Mouse (Mus musculus) mesoderm, embryonic 11.5 days (tissue): Measurements from ENCODE around the gene Akap2.

Source experiments
- DNase-seq: peaks from one replicate; pipeline ENCODE4 v3.0.0-alpha.2; 2012; ENCODE audit warnings: low read depth, low spot score

Gene Akap2

DNA sequence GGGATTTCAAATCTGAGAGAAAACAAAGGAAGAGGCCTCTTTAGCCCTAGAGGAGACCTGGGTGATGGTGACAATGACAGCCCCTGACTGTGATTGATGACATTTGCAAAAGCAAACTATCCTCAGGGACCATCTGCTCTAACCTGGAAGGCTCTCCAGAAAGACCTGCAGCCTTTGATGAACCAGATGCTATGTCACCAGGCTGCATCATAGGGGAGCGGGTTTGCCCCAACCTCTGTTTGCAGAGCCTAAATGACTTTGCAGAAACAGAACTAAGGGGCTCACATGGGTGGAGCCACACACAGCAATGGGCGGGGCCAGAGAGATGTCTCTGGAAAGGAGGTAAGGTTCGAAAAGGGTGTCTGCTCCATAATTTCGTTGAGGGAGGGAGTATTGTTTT, 115.6 kb downstream of the Akap2 start:
- peak; percentile 69 for DNase-seq

- DNase-seq = no peak
Measured at GRCm38 (mm10) chr4:57834141-57834540, 116.7 kb downstream of the Akap2 start.

- DNase-seq = no peak
Measured at GRCm38 (mm10) chr4:57837089-57837488, 119.6 kb downstream of the Akap2 start.

DNA sequence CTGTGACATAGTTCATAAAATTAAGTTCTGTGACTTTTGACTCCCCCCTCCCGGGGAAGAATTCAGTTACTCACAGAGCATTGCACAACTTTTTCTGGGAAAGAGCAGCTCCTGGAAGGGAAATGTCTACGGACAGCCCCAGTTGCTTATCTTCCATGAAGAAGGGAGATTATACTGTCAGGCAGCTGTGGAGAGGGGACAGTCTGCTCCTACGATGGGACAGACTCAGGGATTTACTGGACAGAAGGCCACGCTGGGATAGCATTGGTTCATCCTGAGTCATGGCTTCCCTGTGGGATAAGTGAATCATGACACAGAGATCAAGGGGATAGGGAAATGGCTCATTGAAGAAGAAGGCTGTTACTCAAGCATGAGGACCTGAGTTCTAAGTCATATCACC, 121.9 kb downstream of the Akap2 start:
- DNase-seq = no peak

DNA sequence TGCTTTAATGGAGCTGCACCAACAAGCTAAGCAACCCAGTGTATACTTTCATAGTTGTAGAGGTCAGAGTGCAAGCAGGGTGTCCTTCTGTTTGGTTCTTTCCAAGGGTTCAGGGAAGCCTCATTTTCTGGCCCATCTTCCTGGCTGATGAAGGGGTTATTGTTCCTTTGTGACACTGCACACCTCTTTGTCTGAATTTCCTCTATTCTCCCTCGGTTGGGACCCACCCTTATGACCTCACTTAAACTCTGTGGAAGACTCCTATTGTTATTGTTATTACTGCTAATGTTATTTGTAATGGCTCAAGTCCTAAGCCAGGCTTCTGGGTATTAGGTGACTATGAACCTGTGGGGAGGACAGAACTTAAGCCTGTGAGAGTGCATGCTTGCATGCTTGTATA, 124.5 kb downstream of the Akap2 start:
- DNase-seq = no peak

DNA sequence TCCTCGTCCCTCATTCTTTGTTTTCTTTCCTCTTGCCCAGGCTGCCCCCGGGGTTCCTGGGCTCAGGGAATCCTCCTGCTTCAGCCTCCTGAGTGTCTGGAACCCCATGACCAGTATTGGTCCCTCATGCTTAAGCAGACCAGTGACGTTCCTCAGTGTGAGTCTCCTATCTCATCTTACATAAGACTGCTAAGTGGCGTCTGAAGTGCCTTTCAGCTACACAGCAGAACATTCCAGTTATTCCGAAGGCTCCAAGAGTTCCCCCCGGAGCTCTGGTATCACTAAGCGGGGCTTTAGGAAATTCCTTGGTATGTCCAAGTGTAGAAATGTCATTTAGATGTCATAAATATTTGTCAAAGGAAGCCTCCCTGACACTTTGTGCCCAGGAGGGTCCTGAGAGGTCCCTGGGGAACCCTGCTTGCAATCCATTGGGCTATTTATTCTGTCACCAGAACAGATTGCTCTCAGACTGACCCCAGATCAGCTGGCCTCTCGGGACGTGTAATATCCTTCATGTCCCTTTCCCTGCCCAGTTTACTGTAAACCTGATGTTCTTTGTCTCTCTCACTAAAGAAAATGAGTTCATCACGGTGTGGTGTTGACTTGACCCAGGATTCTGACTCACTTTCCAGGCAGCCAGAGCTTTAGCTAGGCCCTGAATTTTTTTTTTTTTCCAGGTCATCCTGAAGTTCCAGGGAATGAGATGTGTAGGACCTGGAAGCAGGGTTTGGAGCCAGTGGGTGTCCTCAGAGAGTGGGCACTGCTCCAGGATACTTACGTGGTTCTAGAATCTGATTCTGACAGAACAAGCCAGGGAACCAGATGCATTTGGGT, 125.2 kb downstream of the Akap2 start:
- DNase-seq = peak; percentile 60

- DNase-seq = peak; percentile 88
Measured at GRCm38 (mm10) chr4:57845031-57845431, 127.6 kb downstream of the Akap2 start.

DNA sequence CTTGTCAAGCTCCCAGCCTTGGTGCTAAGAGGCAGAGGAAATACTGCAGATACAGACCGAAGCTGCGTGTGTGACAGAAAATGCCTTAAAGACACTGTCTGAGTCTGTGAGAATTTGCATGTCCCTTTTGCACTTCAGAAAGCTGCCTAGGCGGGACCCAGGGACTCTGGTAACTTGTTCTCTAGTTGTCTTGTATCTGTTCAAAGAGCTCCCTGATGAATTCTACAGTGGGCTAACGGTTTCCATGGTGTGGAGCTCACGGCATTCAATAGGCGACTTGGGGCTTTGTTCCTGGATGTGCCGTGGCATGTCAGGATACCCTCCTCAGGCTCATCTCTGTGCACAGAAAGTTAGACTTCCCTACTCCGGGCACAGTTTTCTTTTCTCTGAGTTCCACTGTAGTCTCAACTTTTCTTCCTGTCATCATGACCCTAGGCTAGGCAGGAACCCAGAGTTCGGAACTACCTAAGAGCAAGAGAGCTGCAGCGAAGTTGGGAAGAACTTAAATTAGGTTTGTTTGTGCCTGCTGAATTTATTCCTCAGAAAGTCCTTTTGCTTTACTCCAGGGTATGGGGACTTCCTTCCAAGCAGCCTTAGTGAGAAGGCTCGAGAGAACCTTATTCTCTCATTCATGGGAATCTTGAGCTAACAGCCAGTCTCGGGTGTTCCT, 128.2 kb downstream of the Akap2 start:
- DNase-seq = peak; percentile 52

GRCm38 (mm10) chr4:57846381-57846990, 129.0 kb downstream of the Akap2 start:
- peak; percentile 73 for DNase-seq

- DNase-seq = peak; percentile 71
Measured at GRCm38 (mm10) chr4:57846991-57847422, 129.6 kb downstream of the Akap2 start.

DNA sequence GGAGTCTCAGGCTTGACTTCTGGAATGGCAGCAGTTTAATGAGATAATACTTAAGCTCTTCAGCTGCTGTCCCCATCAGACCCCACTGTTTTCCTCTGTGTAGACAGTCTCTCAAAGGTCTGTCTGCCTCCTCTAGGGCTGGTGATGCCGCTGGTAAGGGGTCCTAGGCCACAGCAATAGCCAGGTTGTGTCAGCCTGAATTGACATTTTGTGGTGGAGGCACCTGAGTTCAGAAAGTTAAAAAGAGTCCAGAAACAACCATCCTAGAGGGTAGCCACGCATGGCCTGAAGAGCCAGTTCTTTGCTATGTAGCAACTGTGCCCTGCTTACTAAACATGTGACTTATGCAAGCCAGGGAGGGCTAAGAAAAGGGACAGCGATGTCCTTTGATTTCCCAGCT, 130.2 kb downstream of the Akap2 start:
- no peak for DNase-seq

DNA sequence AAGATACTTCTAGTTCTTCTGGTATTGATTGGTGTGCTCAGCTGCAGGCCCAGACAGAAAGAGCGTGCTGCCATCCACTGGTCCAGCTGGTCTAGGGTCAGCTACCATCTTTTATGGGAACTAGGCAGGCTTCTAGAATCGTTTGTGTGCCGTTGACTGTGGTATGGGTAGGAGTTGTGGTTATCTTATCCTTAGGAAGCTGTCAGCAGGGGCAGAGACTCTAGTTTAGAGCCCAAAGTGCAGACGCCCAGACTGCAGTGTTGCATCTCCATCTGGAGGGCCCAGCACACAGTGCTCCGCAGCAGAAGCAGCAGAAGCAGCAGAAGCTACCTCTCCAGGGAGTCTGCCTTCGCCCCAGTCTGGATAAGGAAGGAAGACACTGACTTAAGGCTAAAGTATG, 132.0 kb downstream of the Akap2 start:
- no peak for DNase-seq

DNA sequence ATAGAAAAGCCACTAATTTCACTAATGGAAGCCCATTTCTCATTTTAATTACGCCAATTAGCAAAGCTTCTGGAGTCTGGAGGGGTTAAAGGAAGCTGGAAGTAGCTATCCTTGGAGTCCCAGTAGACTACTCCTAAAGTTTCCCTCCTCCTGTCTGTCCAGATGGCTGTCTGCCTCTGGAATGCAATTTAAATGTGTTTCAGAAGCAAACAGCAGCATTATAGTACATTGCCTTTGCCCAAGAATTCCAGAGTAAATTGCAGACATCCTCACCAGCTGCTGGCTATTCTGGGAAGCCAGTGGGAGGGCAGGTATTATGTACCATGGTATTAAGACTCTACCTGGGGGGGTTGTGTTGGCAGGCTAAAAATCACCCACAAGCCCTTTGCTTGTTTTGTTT, 134.3 kb downstream of the Akap2 start:
- no peak for DNase-seq

GRCm38 (mm10) chr4:57852461-57853040, 135.1 kb downstream of the Akap2 start:
- DNase-seq = no peak

- no peak for DNase-seq
Measured at GRCm38 (mm10) chr4:57854181-57854580, 136.7 kb downstream of the Akap2 start.

- DNase-seq = no peak
Measured at GRCm38 (mm10) chr4:57855281-57855941, 138.0 kb downstream of the Akap2 start.

- no peak for DNase-seq
Measured at GRCm38 (mm10) chr4:57856673-57857072, 139.2 kb downstream of the Akap2 start.

DNA sequence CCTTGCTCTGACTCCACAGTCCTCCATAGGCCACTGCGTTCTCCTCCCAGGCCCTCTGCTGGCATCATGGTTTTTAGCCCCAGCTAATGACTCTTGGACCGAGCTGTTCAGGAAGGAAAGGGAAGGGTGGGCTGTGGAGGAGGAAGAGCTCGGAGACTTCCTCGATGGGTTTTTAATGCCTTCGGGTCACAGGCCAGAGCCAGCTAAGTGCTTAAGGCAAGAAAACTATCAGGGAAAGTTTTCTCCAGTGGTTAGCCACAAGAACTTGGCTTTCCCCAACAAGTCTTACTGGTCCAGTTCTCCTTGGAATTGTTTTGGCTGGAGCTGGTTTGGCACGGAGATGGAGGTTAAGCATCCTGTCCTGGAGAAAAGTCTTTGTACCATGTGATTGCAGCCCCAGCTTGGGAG, 142.8 kb downstream of the Akap2 start:
- no peak for DNase-seq

- no peak for DNase-seq
Measured at GRCm38 (mm10) chr4:57861166-57861565, 143.7 kb downstream of the Akap2 start.

- DNase-seq = no peak
Measured at GRCm38 (mm10) chr4:57861856-57862255, 144.4 kb downstream of the Akap2 start.

GRCm38 (mm10) chr4:57862269-57862986, 145.0 kb downstream of the Akap2 start:
- no peak for DNase-seq
